In genomic region chr2:76114734-76115133, GRCm38 (mm10) we compare ENCODE assay signal across 8 mouse cellular contexts.
A peak's percentile ranks its signal among the peaks of the same experiment; 100 is the strongest.
DNase-seq lines count a peak whose midpoint lies in the region; ATAC-seq and TF ChIP-seq lines count a peak whose summit lies in the region.

No protein-coding gene starts in this region.

- no peak for ATAC-seq in cerebellum, adult (ENCODE audit: insufficient number of reproducible peaks, low FRiP score, low TSS enrichment)
- no peak for ATAC-seq in erythroblast, adult 5-6 weeks (replicated peaks; ENCODE audit: low FRiP score, poor library complexity, severe bottlenecking)

- H3K9me3 ChIP-seq in ES-E14 (ENCODE audit: control insufficient read depth, insufficient read depth, low read depth, low read length), result no peaks in the 10 kb centered on the region
- H3K9me3 ChIP-seq in embryonic facial prominence, embryonic 10.5 days, result no peaks in the 10 kb centered on the region

- intact Hi-C loops in left cerebral cortex, postnatal 14 days (cut with DNase I), result no loop called here

- peaks cover 2% of the 10 kb centered on the region; the same call in 1 of the 2 replicates for H3K27me3 ChIP-seq in embryonic facial prominence, embryonic 10.5 days (replicated peaks; ENCODE audit: low read depth, poor library complexity, severe bottlenecking)

- no peaks in the 10 kb centered on the region for H3K4me1 ChIP-seq in ES-E14 (ENCODE audit: control insufficient read depth in 2 of 2, insufficient read depth in 2 of 2, low read length in 2 of 2, poor library complexity in 1 of 2)
- H3K4me1 ChIP-seq in embryonic facial prominence, embryonic 10.5 days, result peaks cover 14% of the 10 kb centered on the region

- peak; percentile 5 to 6 for DNase-seq in cerebellum, postnatal 36 days
- peak; percentile 25 to 38 for DNase-seq in left cerebral cortex, postnatal 14 days (ENCODE audit: low spot score in 2 of 2)
- no peak for DNase-seq in left cerebral cortex, adult 9 months (ENCODE audit: low spot score in 2 of 2)
- DNase-seq in ES-E14 (ENCODE audit: low read depth, low spot score), result peak; percentile 47
- peak; percentile 65 for DNase-seq in embryonic facial prominence, embryonic 10.5 days (ENCODE audit: low spot score)
- DNase-seq in lung, postnatal 36 days, result peak; percentile 23

- no peaks in the 10 kb centered on the region for H3K36me3 ChIP-seq in ES-E14 (ENCODE audit: control insufficient read depth, insufficient read depth, low read length, poor library complexity, severe bottlenecking)
- H3K36me3 ChIP-seq in embryonic facial prominence, embryonic 10.5 days (replicated peaks), result no peaks in the 10 kb centered on the region

- whole genome bisulfite sequencing in embryonic facial prominence, embryonic 10.5 days, result 25% methylated on average over 6 of the region's 6 CpGs

- no peak overlapping the region for H3K27ac ChIP-seq in ES-E14 (ENCODE audit: insufficient read depth, low read depth, low read length, poor library complexity, severe bottlenecking)
- no peak overlapping the region for H3K27ac ChIP-seq in embryonic facial prominence, embryonic 10.5 days (replicated peaks)

- H3K4me3 ChIP-seq in ES-E14 (ENCODE audit: insufficient read depth in 1 of 2, low read depth in 1 of 2, low read length in 2 of 2, poor library complexity in 1 of 2, severe bottlenecking in 1 of 2), result no peak overlapping the region
- H3K4me3 ChIP-seq in embryonic facial prominence, embryonic 10.5 days, result no peak overlapping the region

- in situ Hi-C loops in ES-E14 (cut with MboI; ENCODE audit: low sequenced_read_pairs in 2 of 2, unreplicated experiment in 2 of 2), result no loop called here

- no peak overlapping the region for H3K9ac ChIP-seq in ES-E14 (ENCODE audit: insufficient read depth, low read depth, low read length, poor library complexity, severe bottlenecking)

TF ChIP-seq in ES-E14, 5 proteins besides CTCF, POLR2A, EP300 and RAD21:
- TF ChIP-seq CHD2 (IDR thresholded peaks at IDR 0.05; ENCODE audit: low read depth, low read length) (no peak), ZC3H11A (IDR thresholded peaks at IDR 0.05; ENCODE audit: borderline replicate concordance, low read depth, low read length) (peak; percentile 87; the same call in 1 of the 2 replicates)

Comparison
In these comparisons a context has a peak if more than half of its experiments do, and no peak if none do; other contexts are left out.
1. DNase-seq: peak in cerebellum, postnatal 36 days (2 of 2), left cerebral cortex, postnatal 14 days (2 of 2), ES-E14 (single experiment), embryonic facial prominence, embryonic 10.5 days (single experiment) and lung, postnatal 36 days (single experiment); none in left cerebral cortex, adult 9 months (0 of 2).